Mouse (Mus musculus): ENCODE measurements at regions not wholly inside any gene's neighbourhood (a gene's known extent, or its start where the extent isn't known, plus 50 kb on each side); places are given as distances from the start of the nearest gene placed in this dataset.

- H3K9ac ChIP-seq, result no peak overlapping the region
- ATAC-seq (ENCODE audit: extremely low read depth, insufficient number of reproducible peaks, low FRiP score, low TSS enrichment), result no peak
- no peaks in the 10 kb centered on the region for H3K36me3 ChIP-seq
- H3K4me1 ChIP-seq, result 0 out of 2 replicates have a peak, but pooled peaks cover 1% of the 10 kb centered on the region
- no peak overlapping the region for H3K27ac ChIP-seq (replicated peaks)
- peaks cover 4% of the 10 kb centered on the region; the same call in 1 of the 2 replicates for H3K27me3 ChIP-seq (replicated peaks)
- no peaks in the 10 kb centered on the region for H3K9me3 ChIP-seq
- H3K4me3 ChIP-seq, result no peak overlapping the region
- no peak overlapping the region for H3K4me2 ChIP-seq
These were observed 201.0 kb upstream of the Camk1g start for GRCm38 (mm10) chr1:193571088-193571487.

- no peak overlapping the region for H3K9ac ChIP-seq
- no peak overlapping the region for H3K27ac ChIP-seq (replicated peaks)
- no peaks in the 10 kb centered on the region for H3K9me3 ChIP-seq
- no peaks in the 10 kb centered on the region for H3K36me3 ChIP-seq
- 41% methylated on average over 4 of the region's 4 CpGs for WGBS
- no peak overlapping the region for H3K4me2 ChIP-seq
- no peak overlapping the region for H3K4me3 ChIP-seq
- ATAC-seq (ENCODE audit: extremely low read depth, insufficient number of reproducible peaks, low FRiP score, low TSS enrichment), result no peak
- H3K27me3 ChIP-seq (replicated peaks), result no peaks in the 10 kb centered on the region
- H3K4me1 ChIP-seq, result 0 out of 2 replicates have a peak, but pooled peaks cover 3% of the 10 kb centered on the region
These were observed 198.6 kb upstream of the Camk1g start for GRCm38 (mm10) chr1:193568586-193569174.

GRCm38 (mm10) chr1:193567217-193567616 lies 197.1 kb upstream of the Camk1g start:
- WGBS, result 58% methylated on average over 1 of the region's 1 CpGs
- Histone ChIP-seq H3K9ac (no peak overlapping the region), H3K4me3 (no peak overlapping the region), H3K4me1 (0 out of 2 replicates have a peak, but pooled peaks cover 3% of the 10 kb centered on the region), H3K36me3 (no peaks in the 10 kb centered on the region), H3K9me3 (no peaks in the 10 kb centered on the region), H3K27me3 (replicated peaks) (no peaks in the 10 kb centered on the region), H3K4me2 (no peak overlapping the region), H3K27ac (replicated peaks) (no peak overlapping the region)
- ATAC-seq (ENCODE audit: extremely low read depth, insufficient number of reproducible peaks, low FRiP score, low TSS enrichment), result no peak

GRCm38 (mm10) chr1:193564225-193564624 lies 194.1 kb upstream of the Camk1g start:
- no peaks in the 10 kb centered on the region for H3K36me3 ChIP-seq
- H3K27ac ChIP-seq (replicated peaks), result no peak overlapping the region
- H3K27me3 ChIP-seq (replicated peaks), result 0 out of 2 replicates have a peak, but pooled peaks cover 2% of the 10 kb centered on the region
- H3K4me2 ChIP-seq, result no peak overlapping the region
- no peak for ATAC-seq (ENCODE audit: extremely low read depth, insufficient number of reproducible peaks, low FRiP score, low TSS enrichment)
- no peaks in the 10 kb centered on the region for H3K9me3 ChIP-seq
- WGBS, result 66% methylated on average over 3 of the region's 3 CpGs
- 0 out of 2 replicates have a peak, but pooled peaks cover 3% of the 10 kb centered on the region for H3K4me1 ChIP-seq
- no peak overlapping the region for H3K4me3 ChIP-seq
- no peak overlapping the region for H3K9ac ChIP-seq

- ATAC-seq (ENCODE audit: extremely low read depth, insufficient number of reproducible peaks, low FRiP score, low TSS enrichment), result no peak
- no peaks in the 10 kb centered on the region for H3K36me3 ChIP-seq
- H3K9ac ChIP-seq, result no peak overlapping the region
- no peak overlapping the region for H3K4me3 ChIP-seq
- H3K4me1 ChIP-seq, result peaks cover 14% of the 10 kb centered on the region
- 87% methylated on average over 2 of the region's 2 CpGs for WGBS
- 0 out of 2 replicates have a peak, but pooled peaks cover 4% of the 10 kb centered on the region for H3K27me3 ChIP-seq (replicated peaks)
- no peak overlapping the region for H3K27ac ChIP-seq (replicated peaks)
- H3K4me2 ChIP-seq, result no peak overlapping the region
- no peaks in the 10 kb centered on the region for H3K9me3 ChIP-seq
These were observed 192.1 kb upstream of the Camk1g start for GRCm38 (mm10) chr1:193562242-193562641.

GRCm38 (mm10) chr1:193558122-193558521 lies 188.0 kb upstream of the Camk1g start:
- H3K4me3 ChIP-seq, result no peak overlapping the region
- no peaks in the 10 kb centered on the region for H3K36me3 ChIP-seq
- peaks cover 27% of the 10 kb centered on the region for H3K27me3 ChIP-seq (replicated peaks)
- no peaks in the 10 kb centered on the region for H3K9me3 ChIP-seq
- no peak for ATAC-seq (ENCODE audit: extremely low read depth, insufficient number of reproducible peaks, low FRiP score, low TSS enrichment)
- H3K9ac ChIP-seq, result no peak overlapping the region
- no peak overlapping the region for H3K4me2 ChIP-seq
- no peak overlapping the region for H3K27ac ChIP-seq (replicated peaks)
- WGBS, result 6% methylated on average over 4 of the region's 4 CpGs
- H3K4me1 ChIP-seq, result peaks cover 11% of the 10 kb centered on the region

- H3K27me3 ChIP-seq (replicated peaks), result peaks cover 27% of the 10 kb centered on the region
- no peaks in the 10 kb centered on the region for H3K9me3 ChIP-seq
- H3K4me1 ChIP-seq, result peaks cover 29% of the 10 kb centered on the region
- no peak overlapping the region for H3K9ac ChIP-seq
- no peak overlapping the region for H3K4me2 ChIP-seq
- no peak overlapping the region for H3K4me3 ChIP-seq
- H3K36me3 ChIP-seq, result no peaks in the 10 kb centered on the region
- no peak overlapping the region for H3K27ac ChIP-seq (replicated peaks)
- no peak for ATAC-seq (ENCODE audit: extremely low read depth, insufficient number of reproducible peaks, low FRiP score, low TSS enrichment)
- WGBS, result 77% methylated on average over 3 of the region's 3 CpGs
These were observed 184.6 kb upstream of the Camk1g start for GRCm38 (mm10) chr1:193554731-193555130.

- ATAC-seq (ENCODE audit: extremely low read depth, insufficient number of reproducible peaks, low FRiP score, low TSS enrichment), result no peak
- no peak overlapping the region for H3K4me3 ChIP-seq
These were observed 182.2 kb upstream of the Camk1g start for GRCm38 (mm10) chr1:193552348-193552747.

GRCm38 (mm10) chr1:193551340-193551739 lies 181.2 kb upstream of the Camk1g start:
- Histone ChIP-seq H3K4me3 (no peak overlapping the region), H3K36me3 (no peaks in the 10 kb centered on the region)
- 72% methylated on average over 1 of the region's 1 CpGs for WGBS

More at GRCm38 (mm10) chr1:193552348-193552747, 182.2 kb upstream of the Camk1g start:
- Histone ChIP-seq H3K27me3 (replicated peaks) (peaks cover 31% of the 10 kb centered on the region), H3K9me3 (no peaks in the 10 kb centered on the region), H3K9ac (no peak overlapping the region), H3K4me2 (no peak overlapping the region), H3K4me1 (peaks cover 17% of the 10 kb centered on the region), H3K36me3 (no peaks in the 10 kb centered on the region), H3K27ac (replicated peaks) (no peak overlapping the region)
- WGBS, result 69% methylated on average over 2 of the region's 2 CpGs

GRCm38 (mm10) chr1:193550761-193551160 lies 180.7 kb upstream of the Camk1g start:
- WGBS, result 11% methylated on average over 2 of the region's 2 CpGs
- H3K36me3 ChIP-seq, result no peaks in the 10 kb centered on the region
- ATAC-seq (ENCODE audit: extremely low read depth, insufficient number of reproducible peaks, low FRiP score, low TSS enrichment), result no peak
- H3K27ac ChIP-seq (replicated peaks), result no peak overlapping the region
- H3K4me2 ChIP-seq, result no peak overlapping the region
- no peak overlapping the region for H3K9ac ChIP-seq
- H3K27me3 ChIP-seq (replicated peaks), result peaks cover 20% of the 10 kb centered on the region
- H3K9me3 ChIP-seq, result no peaks in the 10 kb centered on the region
- no peak overlapping the region for H3K4me3 ChIP-seq
- peaks cover 17% of the 10 kb centered on the region for H3K4me1 ChIP-seq

More at GRCm38 (mm10) chr1:193551340-193551739, 181.2 kb upstream of the Camk1g start:
- no peaks in the 10 kb centered on the region for H3K9me3 ChIP-seq
- H3K4me2 ChIP-seq, result no peak overlapping the region
- ATAC-seq (ENCODE audit: extremely low read depth, insufficient number of reproducible peaks, low FRiP score, low TSS enrichment), result no peak
- H3K9ac ChIP-seq, result no peak overlapping the region
- H3K27ac ChIP-seq (replicated peaks), result no peak overlapping the region
- peaks cover 26% of the 10 kb centered on the region for H3K27me3 ChIP-seq (replicated peaks)
- peaks cover 17% of the 10 kb centered on the region for H3K4me1 ChIP-seq

- Histone ChIP-seq H3K27ac (replicated peaks) (no peak overlapping the region), H3K9ac (no peak overlapping the region), H3K4me1 (peaks cover 19% of the 10 kb centered on the region), H3K4me2 (no peak overlapping the region), H3K36me3 (no peaks in the 10 kb centered on the region), H3K27me3 (replicated peaks) (peaks cover 22% of the 10 kb centered on the region), H3K9me3 (no peaks in the 10 kb centered on the region), H3K4me3 (no peak overlapping the region)
- 76% methylated on average over 2 of the region's 2 CpGs for WGBS
- ATAC-seq (ENCODE audit: extremely low read depth, insufficient number of reproducible peaks, low FRiP score, low TSS enrichment), result no peak
These were observed 177.3 kb upstream of the Camk1g start for GRCm38 (mm10) chr1:193547356-193547755.

GRCm38 (mm10) chr1:193546044-193546432 lies 175.9 kb upstream of the Camk1g start:
- Histone ChIP-seq H3K4me2 (no peak overlapping the region), H3K27me3 (replicated peaks) (peaks cover 27% of the 10 kb centered on the region), H3K36me3 (no peaks in the 10 kb centered on the region), H3K9me3 (no peaks in the 10 kb centered on the region), H3K27ac (replicated peaks) (no peak overlapping the region), H3K4me3 (no peak overlapping the region), H3K4me1 (peaks cover 24% of the 10 kb centered on the region), H3K9ac (no peak overlapping the region)
- ATAC-seq (ENCODE audit: extremely low read depth, insufficient number of reproducible peaks, low FRiP score, low TSS enrichment), result no peak
- 87% methylated on average over 2 of the region's 2 CpGs for WGBS

Measured in heart, embryonic 13.5 days (tissue).